Mouse (Mus musculus) forebrain, embryonic 12.5 days (tissue): ENCODE results near the gene Klk1b8. TPM values are rescaled to one million over a fixed set of nuclear protein-coding genes. Genes with fewer than 3 reads are reported as not detected.
"Not testable (repeated sequence)": the region's sequence is repeated elsewhere in the genome, so short reads cannot be mapped to it uniquely, and the experiment has no call there.

Experiments
- ATAC-seq: fragments of 200-750 bp; cut with Nextera tagmentation; 2 replicates; pipeline ENCODE4 v1.8.0; 2017; ENCODE audit warnings: moderate TSS enrichment; ENCODE audit not compliant: low FRiP score
- H3K27ac ChIP-seq: fragments of 300-500 bp; sonication (generic); 2 replicates; pipeline ENCODE4 v1.5.1; 2016; ENCODE audit warnings: mild to moderate bottlenecking
- H3K27me3 ChIP-seq: fragments of 300-500 bp; sonication (generic); 2 replicates; pipeline ENCODE4 v1.6.1; 2016; ENCODE audit warnings: mild to moderate bottlenecking
- H3K36me3 ChIP-seq: fragments of 300-500 bp; sonication (generic); replicated peaks from 2 replicates; pipeline ENCODE4 v1.6.1; 2016; ENCODE audit warnings: mild to moderate bottlenecking
- H3K4me1 ChIP-seq: fragments of 300-500 bp; sonication (generic); 2 replicates; pipeline ENCODE4 v1.6.1; 2016
- H3K4me2 ChIP-seq: fragments of 300-500 bp; sonication (generic); 2 replicates; pipeline ENCODE4 v1.6.1; 2016; ENCODE audit warnings: mild to moderate bottlenecking, moderate library complexity
- H3K4me3 ChIP-seq: fragments of 300-500 bp; sonication (generic); replicated peaks from 2 replicates; pipeline ENCODE4 v1.5.1; 2016; ENCODE audit warnings: mild to moderate bottlenecking
- H3K9ac ChIP-seq: fragments of 300-500 bp; sonication (generic); 2 replicates; pipeline ENCODE4 v1.6.1; 2016; ENCODE audit warnings: mild to moderate bottlenecking
- H3K9me3 ChIP-seq: fragments of 300-500 bp; sonication (generic); 2 replicates; pipeline ENCODE4 v1.6.1; 2016
- WGBS: fragments of 180-500 bp; shearing (Covaris S2); methylation state at CpG from one replicate; pipeline ENCODE4 v1.1.7; 2016; 5-methylcytosine and 5-hydroxymethylcytosine counted together
- polyA plus RNA-seq: library from polyadenylated mRNA; unstranded; fragments of >200 nt; fragmentation: Nextera tagmentation; extraction: Ambion mirVana; gene quantifications from 2 replicates; pipeline ENCODE4 v1.2.1, GENCODE M21; 2016

The Klk1b8 gene
- polyA plus RNA-seq, 1 experiment from 2014 or later, result not detected

GRCm38 (mm10) chr7:43936551-43936950, 13.9 kb upstream of the Klk1b8 start:
- no peak for ATAC-seq
- Histone ChIP-seq H3K4me3 (no peak overlapping the region), H3K4me2 (no peak overlapping the region), H3K4me1 (no peaks in the 10 kb centered on the region), H3K36me3 (no peaks in the 10 kb centered on the region), H3K27me3 (no peaks in the 10 kb centered on the region), H3K9me3 (no peaks in the 10 kb centered on the region), H3K9ac (no peak overlapping the region), H3K27ac (no peak overlapping the region)
- 89% methylated on average over 14 of the region's 14 CpGs for WGBS

GRCm38 (mm10) chr7:43942293-43942692, 8.2 kb upstream of the Klk1b8 start:
- not testable (repeated sequence) for ATAC-seq, H3K9me3 ChIP-seq, H3K9ac ChIP-seq, H3K4me1 ChIP-seq, H3K36me3 ChIP-seq, H3K27me3 ChIP-seq, H3K27ac ChIP-seq, H3K4me3 ChIP-seq, H3K4me2 ChIP-seq
- 69% methylated on average over 3 of the region's 3 CpGs for WGBS

- no peak overlapping the region for H3K27ac ChIP-seq
- no peaks in the 10 kb centered on the region for H3K4me1 ChIP-seq
- no peak overlapping the region for H3K4me2 ChIP-seq
- H3K9ac ChIP-seq, result no peak overlapping the region
- H3K27me3 ChIP-seq, result no peaks in the 10 kb centered on the region
- no peaks in the 10 kb centered on the region for H3K36me3 ChIP-seq
- no peak overlapping the region for H3K4me3 ChIP-seq
- no peak for ATAC-seq
- 88% methylated on average over 3 of the region's 3 CpGs for WGBS
- H3K9me3 ChIP-seq, result no peaks in the 10 kb centered on the region
Observed at GRCm38 (mm10) chr7:43944727-43945264, 5.7 kb upstream of the Klk1b8 start.

- no peak for ATAC-seq
- Histone ChIP-seq H3K27ac (no peak overlapping the region), H3K4me3 (no peak overlapping the region), H3K36me3 (no peaks in the 10 kb centered on the region), H3K9me3 (no peaks in the 10 kb centered on the region), H3K4me2 (no peak overlapping the region), H3K9ac (no peak overlapping the region), H3K4me1 (no peaks in the 10 kb centered on the region), H3K27me3 (no peaks in the 10 kb centered on the region)
- WGBS, result 67% methylated on average over 4 of the region's 4 CpGs
Observed at GRCm38 (mm10) chr7:43952703-43953102, 2.2 kb downstream of the Klk1b8 start.

GRCm38 (mm10) chr7:43966451-43966850, 16.0 kb downstream of the Klk1b8 start, which contains the start of gene Klk1b1:
TSS of gene Klk1b1 (plus strand) at chr7:43966751.
- H3K27ac ChIP-seq, result no peak within 1 kb of the TSS
- no peak within 1 kb of the TSS for H3K4me3 ChIP-seq
- no peak for ATAC-seq
- no peaks in the 10 kb centered on the region for H3K9me3 ChIP-seq
- WGBS, result 71% methylated on average over 3 of the region's 3 CpGs
- H3K9ac ChIP-seq, result no peak within 1 kb of the TSS
- no peaks in the 10 kb centered on the region for H3K36me3 ChIP-seq
- H3K4me1 ChIP-seq, result no peaks in the 10 kb centered on the region
- no peaks in the 10 kb centered on the region for H3K27me3 ChIP-seq
- H3K4me2 ChIP-seq, result no peak within 1 kb of the TSS

GRCm38 (mm10) chr7:43967058-43967457, 16.6 kb downstream of the Klk1b8 start:
- Histone ChIP-seq H3K4me3 (no peak overlapping the region), H3K36me3 (no peaks in the 10 kb centered on the region), H3K27ac (no peak overlapping the region), H3K9me3 (no peaks in the 10 kb centered on the region), H3K27me3 (no peaks in the 10 kb centered on the region), H3K4me1 (no peaks in the 10 kb centered on the region), H3K9ac (no peak overlapping the region), H3K4me2 (no peak overlapping the region)
- 80% methylated on average over 3 of the region's 3 CpGs for WGBS
- no peak for ATAC-seq

- no peak overlapping the region for H3K9ac ChIP-seq
- no peak overlapping the region for H3K4me2 ChIP-seq
- WGBS, result 82% methylated on average over 2 of the region's 2 CpGs
- H3K4me3 ChIP-seq, result no peak overlapping the region
- H3K27me3 ChIP-seq, result no peaks in the 10 kb centered on the region
- H3K4me1 ChIP-seq, result no peaks in the 10 kb centered on the region
- ATAC-seq, result no peak
- no peak overlapping the region for H3K27ac ChIP-seq
- H3K36me3 ChIP-seq, result no peaks in the 10 kb centered on the region
- no peaks in the 10 kb centered on the region for H3K9me3 ChIP-seq
Observed at GRCm38 (mm10) chr7:43967612-43968011, 17.1 kb downstream of the Klk1b8 start.

GRCm38 (mm10) chr7:43975761-43976160, 25.3 kb downstream of the Klk1b8 start, which contains the start of gene Klk1b9:
TSS of gene Klk1b9 (plus strand) at chr7:43976061.
- not testable (repeated sequence) for ATAC-seq, H3K4me1 ChIP-seq, H3K9me3 ChIP-seq, H3K4me3 ChIP-seq, H3K4me2 ChIP-seq, H3K27me3 ChIP-seq, H3K27ac ChIP-seq, H3K36me3 ChIP-seq, H3K9ac ChIP-seq
- WGBS, result 69% methylated on average over 1 of the region's 1 CpGs

- no peaks in the 10 kb centered on the region for H3K36me3 ChIP-seq
- H3K4me3 ChIP-seq, result no peak overlapping the region
- no peaks in the 10 kb centered on the region for H3K27me3 ChIP-seq
- no peak for ATAC-seq
- H3K27ac ChIP-seq, result no peak overlapping the region
- H3K9ac ChIP-seq, result no peak overlapping the region
- H3K4me2 ChIP-seq, result no peak overlapping the region
- H3K4me1 ChIP-seq, result no peaks in the 10 kb centered on the region
- H3K9me3 ChIP-seq, result no peaks in the 10 kb centered on the region
Observed at GRCm38 (mm10) chr7:43985657-43986056, 35.2 kb downstream of the Klk1b8 start.

GRCm38 (mm10) chr7:43994821-43995220, 44.4 kb downstream of the Klk1b8 start:
- not testable (repeated sequence) for H3K9me3 ChIP-seq, H3K9ac ChIP-seq, H3K27me3 ChIP-seq, H3K4me2 ChIP-seq, H3K27ac ChIP-seq, H3K4me1 ChIP-seq, H3K36me3 ChIP-seq, ATAC-seq, H3K4me3 ChIP-seq
- WGBS, result 73% methylated on average over 1 of the region's 1 CpGs

GRCm38 (mm10) chr7:43995577-43995976, 45.1 kb downstream of the Klk1b8 start, which contains the start of gene Klk1b11:
TSS of gene Klk1b11 (plus strand) at chr7:43995877.
- H3K4me2 ChIP-seq, H3K4me1 ChIP-seq, H3K27ac ChIP-seq, H3K9ac ChIP-seq, H3K36me3 ChIP-seq, ATAC-seq, H3K4me3 ChIP-seq, H3K9me3 ChIP-seq, H3K27me3 ChIP-seq: not testable (repeated sequence)
- WGBS, result 85% methylated on average over 4 of the region's 4 CpGs
